Mouse (Mus musculus) myocyte (in vitro differentiated cells): Measurements from ENCODE around the gene Lekr1. TPM values are rescaled to one million over a fixed set of nuclear protein-coding genes. Genes with fewer than 3 reads are reported as not detected.

Experiments
- H3K27me3 ChIP-seq: one replicate; pipeline ENCODE4 v1.6.1; 2011; ENCODE audit not compliant: control insufficient read depth, insufficient read depth, insufficient read length
- H3K36me3 ChIP-seq: one replicate; pipeline ENCODE4 v1.6.1; 2011; ENCODE audit not compliant: control insufficient read depth, insufficient read depth
- H3K4me2 ChIP-seq: one replicate; pipeline ENCODE4 v1.6.1; 2011; ENCODE audit warnings: low read depth, control low read depth
- H3K4me3 ChIP-seq: one replicate; pipeline ENCODE4 v1.5.1; 2011; ENCODE audit warnings: mild to moderate bottlenecking, control low read depth, moderate library complexity
- H3K79me2 ChIP-seq: one replicate; pipeline ENCODE4 v1.6.1; 2011; ENCODE audit not compliant: control insufficient read depth, insufficient read depth
- H3ac ChIP-seq: one replicate; pipeline ENCODE4 v1.6.1; 2011; ENCODE audit not compliant: control insufficient read depth, insufficient read length
- CEBPB ChIP-seq: IDR thresholded peaks from 2 replicates; pipeline ENCODE4 v1.6.1; 2011; ENCODE audit warnings: mild to moderate bottlenecking, moderate library complexity; ENCODE audit not compliant: poor library complexity, insufficient read depth, severe bottlenecking
- E2F4 ChIP-seq: IDR thresholded peaks from one replicate; pipeline ENCODE4 v1.6.1; 2011; ENCODE audit warnings: mild to moderate bottlenecking, control low read depth, moderate library complexity; ENCODE audit not compliant: insufficient read depth
- MAX ChIP-seq: IDR thresholded peaks from one replicate; pipeline ENCODE4 v1.6.1; 2011; ENCODE audit warnings: low read depth, mild to moderate bottlenecking, control low read depth
- MYOD1 ChIP-seq, 3 experiments: IDR thresholded peaks; one replicate each; pipeline ENCODE4 v1.6.1; 2011; ENCODE audit warnings: control low read depth in 2 of 3, low read depth in 2 of 3, mild to moderate bottlenecking in 2 of 3, moderate library complexity in 1 of 3; ENCODE audit not compliant: insufficient read length in 2 of 3, control insufficient read depth in 1 of 3
- MYOG ChIP-seq, 3 experiments: IDR thresholded peaks; one replicate each; pipeline ENCODE4 v1.6.1; 2011; ENCODE audit warnings: control low read depth in 2 of 3, low read depth in 2 of 3, mild to moderate bottlenecking in 2 of 3; ENCODE audit not compliant: insufficient read length in 2 of 3, control insufficient read depth in 1 of 3, insufficient read depth in 1 of 3
- POLR2A ChIP-seq: IDR thresholded peaks from one replicate; pipeline ENCODE4 v1.6.1; 2011; ENCODE audit warnings: low read depth, mild to moderate bottlenecking, control low read depth, moderate library complexity; ENCODE audit not compliant: insufficient read length
- POLR2AphosphoS2 ChIP-seq: IDR thresholded peaks from one replicate; pipeline ENCODE4 v1.6.1; 2011; ENCODE audit warnings: low read depth, control low read depth; ENCODE audit not compliant: insufficient read length
- REST ChIP-seq: IDR thresholded peaks from one replicate; pipeline ENCODE4 v1.6.1; 2011; ENCODE audit warnings: mild to moderate bottlenecking, control low read depth, moderate library complexity; ENCODE audit not compliant: insufficient read depth, insufficient read length
- SRF ChIP-seq: IDR thresholded peaks from one replicate; pipeline ENCODE4 v1.6.1; 2011; ENCODE audit warnings: low read depth; ENCODE audit not compliant: control insufficient read depth, insufficient read length
- TCF12 ChIP-seq: IDR thresholded peaks from one replicate; pipeline ENCODE4 v1.6.1; 2011; ENCODE audit warnings: mild to moderate bottlenecking, control low read depth; ENCODE audit not compliant: poor library complexity, insufficient read depth, severe bottlenecking
- TCF3 ChIP-seq: IDR thresholded peaks from one replicate; pipeline ENCODE4 v1.6.1; 2011; ENCODE audit warnings: low read depth, control low read depth; ENCODE audit not compliant: insufficient read length
- USF1 ChIP-seq: IDR thresholded peaks from one replicate; pipeline ENCODE4 v1.6.1; 2011; ENCODE audit warnings: low read depth, mild to moderate bottlenecking, control low read depth, moderate library complexity
- polyA plus RNA-seq: library from polyadenylated mRNA; unstranded; fragments of >200 nt; fragmentation: generic; extraction: Trizol; gene quantifications from one replicate; pipeline ENCODE4 v1.2.1, GENCODE M21; 2012; ENCODE audit warnings: missing spikeins

The Lekr1 gene
- polyA plus RNA-seq, 1 experiment = 0.65 TPM

GRCm38 (mm10) chr3:65816012-65816411 is 150.0 kb downstream of the Lekr1 start:
- no peaks in the 10 kb centered on the region for H3K27me3 ChIP-seq
- no peak overlapping the region for H3K4me3 ChIP-seq
- H3ac ChIP-seq = no peak overlapping the region
- H3K79me2 ChIP-seq = no peaks in the 10 kb centered on the region
- TF ChIP-seq CEBPB (no peak), TCF3 (no peak), MYOG (IDR thresholded peaks at IDR 0.05; ENCODE audit: control insufficient read depth in 1 of 3, insufficient read depth in 1 of 3, insufficient read length in 2 of 3, low read depth in 2 of 3) (no peak), POLR2A (no peak), REST (no peak), MYOD1 (IDR thresholded peaks at IDR 0.05; ENCODE audit: control insufficient read depth in 1 of 3, insufficient read length in 2 of 3, low read depth in 2 of 3) (no peak), E2F4 (no peak), USF1 (no peak), POLR2AphosphoS2 (no peak), SRF (no peak), TCF12 (no peak), MAX (no peak)
- H3K4me2 ChIP-seq = no peak overlapping the region
- H3K36me3 ChIP-seq = no peaks in the 10 kb centered on the region

GRCm38 (mm10) chr3:65818597-65818996 is 152.6 kb downstream of the Lekr1 start:
- Histone ChIP-seq H3K36me3 (no peaks in the 10 kb centered on the region), H3K4me3 (no peak overlapping the region), H3K27me3 (no peaks in the 10 kb centered on the region), H3K4me2 (no peak overlapping the region), H3ac (no peak overlapping the region), H3K79me2 (no peaks in the 10 kb centered on the region)
- TF ChIP-seq REST (no peak), USF1 (no peak), E2F4 (no peak), SRF (no peak), TCF3 (no peak), TCF12 (no peak), MYOG (IDR thresholded peaks at IDR 0.05; ENCODE audit: control insufficient read depth in 1 of 3, insufficient read depth in 1 of 3, insufficient read length in 2 of 3, low read depth in 2 of 3) (no peak), MAX (no peak), POLR2A (no peak)

DNA sequence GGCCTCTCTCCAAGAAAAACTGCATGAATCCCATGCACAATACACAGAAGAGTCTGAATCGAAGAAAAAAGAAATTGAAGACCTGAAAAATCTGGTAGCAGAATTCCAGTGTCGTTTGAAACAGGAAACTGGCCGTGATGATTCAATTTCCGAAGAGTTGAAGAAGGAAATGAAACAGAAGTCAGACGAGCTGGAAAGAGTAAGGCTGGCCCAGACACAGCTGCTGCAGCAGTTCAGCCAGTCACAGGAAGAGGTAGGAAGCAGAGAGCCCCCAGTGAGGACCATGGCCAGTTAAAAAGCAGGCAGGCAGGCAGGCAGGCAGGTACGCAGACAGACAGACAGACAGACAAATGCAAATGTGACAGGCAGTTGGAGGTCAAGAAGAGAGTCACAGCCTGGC is 153.8 kb downstream of the Lekr1 start:
- Histone ChIP-seq H3K79me2 (no peaks in the 10 kb centered on the region), H3K4me2 (peak overlapping the region; percentile 27), H3K4me3 (no peak overlapping the region), H3ac (no peak overlapping the region), H3K36me3 (no peaks in the 10 kb centered on the region), H3K27me3 (no peaks in the 10 kb centered on the region)
- no peak for TF ChIP-seq MAX
- TF ChIP-seq POLR2A = no peak
- TF ChIP-seq MYOD1 (IDR thresholded peaks at IDR 0.05; ENCODE audit: control insufficient read depth in 1 of 3, insufficient read length in 2 of 3, low read depth in 2 of 3) = no peak
- TF ChIP-seq TCF3 = no peak
- no peak for TF ChIP-seq TCF12

DNA sequence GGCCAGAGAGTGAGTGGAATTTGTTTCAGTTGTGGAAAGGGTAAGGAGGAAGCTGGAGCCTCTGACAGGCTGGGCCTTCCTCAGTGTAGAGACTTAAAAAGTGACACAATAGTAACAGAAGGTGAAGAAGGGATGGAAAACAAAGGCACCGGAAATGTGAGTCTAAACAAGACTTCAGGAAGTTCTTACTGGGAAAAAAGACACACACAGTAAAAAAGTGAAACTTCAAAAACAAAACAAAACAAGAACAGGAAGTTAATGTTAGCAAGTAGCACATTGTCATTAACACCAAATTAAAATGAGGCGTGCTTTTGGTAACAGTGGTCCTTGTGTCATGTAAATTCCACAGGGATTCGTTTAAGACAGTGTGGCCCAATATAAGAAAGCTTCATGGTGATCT is 158.9 kb downstream of the Lekr1 start:
- Histone ChIP-seq H3K79me2 (no peaks in the 10 kb centered on the region), H3K4me3 (no peak overlapping the region), H3ac (no peak overlapping the region), H3K27me3 (no peaks in the 10 kb centered on the region), H3K4me2 (no peak overlapping the region), H3K36me3 (no peaks in the 10 kb centered on the region)
- TF ChIP-seq MAX = no peak
- no peak for TF ChIP-seq POLR2AphosphoS2
- TF ChIP-seq USF1 = no peak
- TF ChIP-seq TCF12 = no peak
- TF ChIP-seq E2F4 = no peak
- no peak for TF ChIP-seq MYOD1 (IDR thresholded peaks at IDR 0.05; ENCODE audit: control insufficient read depth in 1 of 3, insufficient read length in 2 of 3, low read depth in 2 of 3)
- no peak for TF ChIP-seq MYOG (IDR thresholded peaks at IDR 0.05; ENCODE audit: control insufficient read depth in 1 of 3, insufficient read depth in 1 of 3, insufficient read length in 2 of 3, low read depth in 2 of 3)
- TF ChIP-seq TCF3 = no peak
- no peak for TF ChIP-seq REST
- no peak for TF ChIP-seq CEBPB
- TF ChIP-seq SRF = no peak
- no peak for TF ChIP-seq POLR2A

DNA sequence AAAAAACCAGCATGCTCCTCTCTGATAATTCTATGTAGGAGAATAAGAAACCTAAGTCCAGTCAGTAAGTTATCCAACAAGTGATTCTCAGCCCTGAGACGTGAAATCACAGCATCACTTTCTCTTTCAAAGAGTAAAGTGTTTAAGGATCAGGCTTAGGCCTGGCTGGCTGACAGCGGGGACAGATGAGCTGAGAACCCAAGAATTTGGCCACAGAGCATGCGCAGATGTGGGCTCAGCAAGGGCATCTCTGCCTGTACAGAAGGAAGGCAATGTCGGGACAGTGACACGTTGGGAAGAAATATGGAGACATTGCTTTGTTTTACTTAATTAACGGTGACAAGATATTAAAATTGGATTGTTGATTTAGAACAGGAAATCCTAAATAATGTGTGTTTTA is 160.7 kb downstream of the Lekr1 start:
- Histone ChIP-seq H3K27me3 (no peaks in the 10 kb centered on the region), H3ac (no peak overlapping the region), H3K4me3 (no peak overlapping the region), H3K79me2 (no peaks in the 10 kb centered on the region), H3K4me2 (no peak overlapping the region), H3K36me3 (no peaks in the 10 kb centered on the region)
- TF ChIP-seq CEBPB (no peak), USF1 (no peak), MYOD1 (IDR thresholded peaks at IDR 0.05; ENCODE audit: control insufficient read depth in 1 of 3, insufficient read length in 2 of 3, low read depth in 2 of 3) (no peak), TCF3 (no peak), MYOG (IDR thresholded peaks at IDR 0.05; ENCODE audit: control insufficient read depth in 1 of 3, insufficient read depth in 1 of 3, insufficient read length in 2 of 3, low read depth in 2 of 3) (no peak), POLR2AphosphoS2 (no peak), REST (no peak), TCF12 (no peak), POLR2A (no peak), SRF (no peak), E2F4 (no peak), MAX (no peak)
